Mouse (Mus musculus) spleen, adult 2 months (tissue): Measurements from ENCODE around the gene Wtap.

Source experiments
- CTCF ChIP-seq: fragments of 200-500 bp; IDR thresholded peaks from 2 replicates; pipeline ENCODE4 v1.5.1; 2011; ENCODE audit warnings: mild to moderate bottlenecking, inconsistent platforms; ENCODE audit not compliant: insufficient read depth, insufficient read length, insufficient replicate concordance; ENCODE audit errors: extremely low read depth
- POLR2A ChIP-seq: fragments of 200-500 bp; IDR thresholded peaks from 2 replicates; pipeline ENCODE4 v1.6.1; 2011; ENCODE audit warnings: low read depth, low read length, inconsistent platforms

- no peak for TF ChIP-seq CTCF
- no peak for TF ChIP-seq POLR2A
Measured at GRCm38 (mm10) chr17:12921073-12921472, 72.9 kb downstream of the Wtap start.
